Mouse (Mus musculus) cerebellum, adult 11 months (tissue): Measurements from ENCODE around the gene Nfe2.

ENCODE experiments used
- DNase-seq: peaks from one replicate; pipeline ENCODE4 v3.0.0; 2022

Gene Nfe2

DNA sequence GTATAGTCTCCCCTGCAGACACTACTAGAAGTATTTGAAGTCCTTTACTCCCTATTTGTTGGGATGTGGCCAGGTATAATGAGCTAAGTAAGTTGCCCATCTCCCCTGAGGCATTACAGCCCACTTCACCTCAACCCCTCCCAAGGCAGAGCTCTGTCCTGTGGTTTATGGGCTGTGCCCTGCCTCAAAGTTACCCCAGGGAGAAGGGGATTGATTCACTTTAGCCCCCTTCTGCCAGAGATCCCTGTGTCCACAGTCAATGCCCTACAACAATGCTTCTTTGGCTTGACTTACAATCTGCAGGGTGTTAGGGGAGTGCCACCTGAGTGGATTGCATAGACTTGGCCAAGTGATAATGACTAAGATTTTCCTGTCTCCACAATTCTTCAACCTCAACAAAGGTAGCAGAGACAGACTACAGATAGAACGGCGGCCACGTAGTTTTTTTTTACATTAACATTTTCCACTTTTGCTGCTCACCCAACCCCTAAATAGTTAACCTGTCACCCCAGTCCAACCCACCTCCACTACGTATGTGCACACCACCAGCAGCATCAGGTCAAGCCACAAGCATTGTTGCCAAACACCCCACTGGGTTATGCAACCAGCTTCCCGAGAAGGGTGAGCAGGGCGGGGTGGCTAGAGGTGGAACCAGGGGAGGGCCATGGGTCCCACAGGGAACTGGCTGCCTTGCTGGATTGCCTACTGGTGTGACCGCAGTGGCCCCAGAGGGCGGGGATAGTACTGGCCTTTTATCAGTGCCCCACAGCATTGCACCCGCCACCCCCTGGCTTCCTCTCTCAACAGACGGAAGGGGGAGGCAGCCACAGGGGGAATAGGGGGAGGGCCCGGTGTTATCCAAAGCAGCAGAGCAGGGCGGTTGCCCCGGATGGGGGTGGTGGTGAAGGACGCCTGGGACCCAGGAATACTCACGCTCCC lies at the start of gene Nfe2:
Gene Nfe2 (minus strand): TSS at position 614 of the 939 bp plus-strand sequence.
- DNase-seq: no peak

DNA sequence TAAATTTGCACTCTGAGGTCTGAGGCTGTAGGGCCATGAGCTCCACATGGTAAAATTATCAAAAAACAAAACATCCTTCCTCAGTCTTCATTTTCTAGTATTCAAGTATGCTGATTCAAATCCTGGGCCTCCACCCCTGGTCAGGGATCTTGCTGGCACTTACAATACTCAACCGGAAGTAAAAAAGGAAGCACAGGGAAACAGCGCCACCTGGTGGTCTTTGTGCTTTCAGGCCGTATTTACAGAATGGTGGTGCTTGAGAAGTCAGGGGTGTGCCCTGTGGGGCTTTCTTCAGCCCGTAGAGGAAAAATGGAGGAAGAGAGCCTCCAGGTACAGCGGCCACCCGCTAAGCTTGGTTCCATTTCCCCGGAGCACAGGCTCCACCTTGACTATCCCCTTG lies 48.9 kb upstream of the Nfe2 start:
- peak; percentile 87 for DNase-seq

GRCm38 (mm10) chr15:103305792-103306645 lies 47.8 kb upstream of the Nfe2 start:
- DNase-seq: peak; percentile 18

GRCm38 (mm10) chr15:103305070-103305678 lies 47.0 kb upstream of the Nfe2 start:
- peak; percentile 94 for DNase-seq

GRCm38 (mm10) chr15:103304616-103304969 lies 46.4 kb upstream of the Nfe2 start:
- no peak for DNase-seq

- peak; percentile 30 for DNase-seq
Observed at GRCm38 (mm10) chr15:103303916-103304615, 45.9 kb upstream of the Nfe2 start.

DNA sequence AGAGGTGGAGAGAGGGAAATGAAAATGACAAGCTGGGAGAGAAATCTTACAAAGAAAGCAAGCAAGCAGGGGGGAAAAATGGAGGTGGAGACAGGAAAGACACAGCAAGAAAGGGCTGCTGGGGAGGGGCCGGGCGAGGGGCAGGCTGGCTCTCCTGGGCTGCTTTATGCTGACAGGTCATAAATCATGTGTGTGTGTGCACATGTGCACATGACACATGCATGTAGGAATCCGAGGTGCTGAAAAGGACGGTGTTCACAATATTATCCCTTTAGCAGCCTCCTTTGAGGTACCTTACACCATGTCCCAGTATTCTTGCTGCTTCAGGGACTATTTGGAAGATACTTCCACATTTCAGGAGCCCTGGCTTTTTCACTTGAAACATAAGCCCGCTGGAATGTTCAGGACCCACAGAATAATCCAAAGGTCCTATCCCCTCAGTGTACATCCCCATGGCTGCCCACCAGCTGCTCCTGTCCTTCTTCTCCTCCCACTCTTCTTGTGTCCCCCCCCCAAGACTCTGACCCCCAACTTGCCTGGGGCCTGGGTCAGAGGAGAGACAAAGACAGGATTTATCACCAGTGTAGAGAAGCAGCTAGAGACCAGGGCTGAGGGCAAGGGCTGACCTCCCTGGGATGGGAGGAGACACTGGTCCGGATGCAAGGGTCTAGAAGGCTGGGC lies 44.3 kb upstream of the Nfe2 start:
- DNase-seq: no peak

GRCm38 (mm10) chr15:103301547-103302340 lies 43.5 kb upstream of the Nfe2 start:
- no peak for DNase-seq

DNA sequence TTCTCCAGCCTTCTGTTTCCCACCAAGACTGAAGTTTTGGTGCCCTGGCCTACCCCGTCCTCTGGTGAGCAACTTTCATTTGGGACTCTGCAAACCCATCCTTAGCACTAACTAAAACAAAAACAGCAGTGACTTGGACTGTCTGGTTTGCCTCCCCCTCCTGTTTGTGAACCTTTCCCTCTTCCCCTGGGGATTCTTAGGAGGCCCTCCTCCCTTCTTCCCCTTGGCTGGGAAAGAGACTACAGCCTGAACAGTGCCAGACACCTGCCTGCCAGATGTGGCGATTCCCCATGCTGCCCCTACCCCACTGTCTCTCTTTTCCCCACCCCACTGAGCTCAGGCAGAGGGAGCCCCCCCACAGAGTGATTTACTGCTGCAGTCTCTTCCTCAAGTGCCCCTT lies 42.8 kb upstream of the Nfe2 start:
- DNase-seq: no peak

DNA sequence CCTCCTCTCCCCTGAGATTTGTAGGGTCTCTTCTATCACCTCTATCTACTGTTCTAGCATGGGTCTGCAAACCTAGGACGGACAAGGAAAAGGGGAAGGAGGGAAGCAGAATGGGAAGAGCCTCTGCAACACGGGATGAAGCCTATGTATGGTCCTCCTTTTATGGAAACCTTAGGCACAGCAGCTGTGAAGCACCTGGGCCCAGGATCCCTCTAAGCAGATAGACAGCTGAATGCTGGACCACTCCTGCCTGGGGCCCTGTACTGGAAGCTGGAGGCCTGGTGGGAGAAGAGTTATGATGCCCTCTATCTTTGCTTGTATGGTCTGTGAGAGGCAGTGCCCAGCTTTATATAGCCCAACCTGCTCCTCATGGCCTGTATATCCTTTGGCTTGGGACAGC lies 42.4 kb upstream of the Nfe2 start:
- DNase-seq: no peak

DNA sequence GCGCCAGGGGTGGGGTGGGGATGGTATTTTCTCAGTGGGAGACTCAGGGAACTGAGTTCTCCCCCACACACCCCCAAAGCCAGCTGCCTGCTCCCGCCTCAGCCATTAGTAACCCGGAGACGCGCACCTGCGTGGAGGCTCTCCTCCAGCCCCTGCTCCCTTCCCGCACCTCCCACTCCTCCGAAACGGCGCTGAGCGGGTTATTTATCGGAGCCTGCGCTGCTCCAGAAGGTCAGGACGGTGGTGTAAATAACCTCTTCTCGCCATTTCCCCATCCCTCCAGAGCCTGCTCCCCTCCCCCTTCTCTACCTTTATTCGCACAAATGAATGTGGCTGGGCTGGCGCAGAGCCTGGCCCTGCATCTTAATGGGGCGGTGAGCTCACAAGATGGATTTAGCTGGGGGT lies 41.9 kb upstream of the Nfe2 start:
- peak; percentile 47 for DNase-seq

GRCm38 (mm10) chr15:103299644-103300043 lies 41.4 kb upstream of the Nfe2 start:
- DNase-seq: peak; percentile 10

DNA sequence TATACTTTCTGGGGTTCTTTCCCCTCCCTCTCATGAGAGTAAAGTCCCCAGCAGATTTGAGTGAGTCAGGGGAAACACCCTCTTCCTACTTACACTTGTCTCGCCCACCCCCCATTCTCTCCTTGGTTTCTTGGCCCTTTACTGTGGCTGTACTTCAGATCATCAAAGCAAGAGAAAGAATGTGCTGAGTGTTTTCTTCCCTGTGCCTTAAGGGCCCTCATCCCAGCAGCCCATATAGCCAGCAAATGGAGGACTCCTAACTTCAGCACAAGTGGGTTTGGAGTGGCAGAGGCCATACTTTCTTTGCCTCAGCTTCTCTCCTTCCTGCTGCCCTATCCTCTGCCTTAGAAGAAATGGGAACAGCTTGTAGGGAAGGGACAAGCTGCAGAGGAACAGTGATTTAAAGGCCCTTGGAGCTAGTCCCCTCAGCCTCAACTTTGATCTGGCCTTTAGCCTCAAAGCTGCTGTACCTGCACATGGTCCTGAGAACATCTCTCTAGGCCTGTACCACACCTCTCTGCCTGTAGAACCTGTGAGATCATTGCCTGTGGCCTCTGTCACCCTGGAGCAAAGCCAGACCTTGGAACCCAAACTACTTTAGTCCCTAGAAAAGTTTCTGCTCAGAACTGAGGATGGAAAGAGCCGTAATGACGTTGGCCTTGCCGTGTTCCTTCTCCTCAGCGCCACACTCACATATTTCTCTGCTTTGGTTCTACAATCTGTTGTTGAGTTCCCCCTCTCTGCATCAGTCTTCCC lies 40.8 kb upstream of the Nfe2 start:
- no peak for DNase-seq

- no peak for DNase-seq
Observed at GRCm38 (mm10) chr15:103298026-103298425, 39.8 kb upstream of the Nfe2 start.

DNA sequence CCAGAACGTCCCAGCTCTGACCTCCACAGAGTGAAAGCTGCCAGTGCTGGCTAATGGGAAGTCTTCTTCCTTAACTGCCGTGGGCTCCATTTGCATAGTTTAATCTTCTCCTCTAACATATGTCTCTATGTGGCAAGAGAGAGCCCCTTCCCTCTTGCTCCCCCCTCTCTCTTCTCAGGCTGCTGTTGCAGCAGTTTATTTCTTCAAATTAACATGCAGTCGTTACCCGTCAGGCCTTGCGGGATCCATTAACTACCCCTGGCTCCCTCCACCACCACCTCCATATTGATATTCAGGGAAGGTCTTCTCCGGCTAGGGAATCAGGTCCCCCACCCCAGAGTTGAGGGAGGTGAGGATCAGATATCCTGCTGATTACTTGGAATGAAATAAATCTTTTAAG lies 39.1 kb upstream of the Nfe2 start:
- no peak for DNase-seq

GRCm38 (mm10) chr15:103295851-103296250 lies 37.6 kb upstream of the Nfe2 start:
- DNase-seq: no peak

- no peak for DNase-seq
Observed at GRCm38 (mm10) chr15:103294649-103295048, 36.4 kb upstream of the Nfe2 start.

- no peak for DNase-seq
Observed at GRCm38 (mm10) chr15:103293375-103293774, 35.2 kb upstream of the Nfe2 start.

DNA sequence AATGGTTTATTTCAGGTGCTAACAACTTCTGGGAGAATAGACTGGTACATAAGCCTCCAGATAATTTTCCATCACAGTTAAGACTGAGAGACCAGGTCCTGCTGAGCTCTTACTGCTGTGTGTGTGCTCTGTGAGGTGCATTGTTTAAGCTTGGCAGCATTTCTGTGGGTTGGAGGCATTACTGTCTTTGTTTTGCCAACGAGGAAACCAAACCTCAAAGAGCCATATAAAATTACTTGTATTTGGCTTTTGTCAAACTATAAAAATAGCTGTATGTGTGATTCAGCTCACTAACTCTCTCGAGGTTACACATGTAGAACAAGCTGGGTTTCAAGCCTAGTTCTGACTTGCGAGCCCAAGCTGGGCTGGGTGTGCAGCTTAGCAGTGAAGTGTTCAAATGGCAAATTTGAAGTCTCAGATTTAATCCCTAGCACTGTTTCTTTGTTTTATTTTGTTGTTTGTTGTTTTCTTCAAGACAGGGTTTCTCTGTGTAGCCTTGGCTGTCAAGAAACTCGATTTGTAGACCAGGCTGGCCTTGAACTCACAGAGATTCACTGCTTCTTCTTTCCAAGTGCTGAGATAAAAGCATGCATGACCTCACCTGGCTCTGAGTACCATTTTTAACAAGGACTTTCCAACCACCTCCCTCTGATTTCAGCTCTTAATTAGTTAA lies 34.6 kb upstream of the Nfe2 start:
- DNase-seq: no peak

DNA sequence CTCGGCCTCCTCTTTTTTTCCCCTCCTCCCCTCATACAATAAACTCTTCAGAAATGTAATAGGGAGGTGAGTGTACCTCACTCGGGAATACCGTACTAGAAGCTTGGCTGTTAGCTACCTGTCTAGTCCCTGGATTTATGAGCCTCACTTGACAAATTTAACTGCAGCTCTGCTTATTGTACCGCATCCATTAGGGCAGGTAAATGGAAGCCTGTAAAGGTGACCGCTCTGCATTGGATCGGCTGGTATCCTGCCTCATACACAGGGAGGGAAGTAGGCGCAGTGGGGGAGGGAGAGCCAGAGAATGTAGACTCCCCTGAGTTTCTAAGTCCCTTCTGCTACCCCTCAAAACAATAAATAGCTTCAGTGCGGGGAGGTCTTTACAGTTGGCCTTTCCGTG lies 32.6 kb upstream of the Nfe2 start:
- no peak for DNase-seq
